Mouse (Mus musculus): ENCODE measurements around the gene Hras. TPM values are rescaled to one million over a fixed set of nuclear protein-coding genes. Genes with fewer than 3 reads are reported as not detected.
A peak's percentile ranks its signal among the peaks of the same experiment; 100 is the strongest.

The Hras gene
- total and polyA plus RNA-seq, 3 experiments, result 149 to 183 TPM; not detected in 1

- no peak overlapping the region for H3K4me3 ChIP-seq (ENCODE audit: control insufficient read depth in 1 of 2, insufficient read depth in 1 of 2, low read depth in 2 of 2, low read length in 2 of 2)
- H3K36me3 ChIP-seq (ENCODE audit: control insufficient read depth in 1 of 2, insufficient read depth in 2 of 2, low read length in 2 of 2), result peaks cover 0 to 19% of the 10 kb centered on the region in 2 experiments; a peak in 2 of 4 replicates
- TF ChIP-seq MYB (IDR thresholded peaks at IDR 0.05; ENCODE audit: low read depth, low read length) (no peak), KAT2A (conservative IDR thresholded peaks at IDR 0.05; ENCODE audit: low read depth, low read length) (no peak), NRF1 (IDR thresholded peaks at IDR 0.05; ENCODE audit: insufficient read depth, low read depth, low read length, poor library complexity, severe bottlenecking) (no peak), RAD21 (IDR thresholded peaks at IDR 0.05; ENCODE audit: low read depth, low read length) (no peak), UBTF (IDR thresholded peaks at IDR 0.05; ENCODE audit: borderline replicate concordance, insufficient read depth, low read depth, low read length) (no peak), USF1 (IDR thresholded peaks at IDR 0.05; ENCODE audit: low read depth, low read length) (no peak), SMC3 (IDR thresholded peaks at IDR 0.05; ENCODE audit: low read depth, low read length) (no peak), MEF2A (IDR thresholded peaks at IDR 0.05; ENCODE audit: extremely low read depth, insufficient replicate concordance, low read depth, low read length, poor library complexity, severe bottlenecking) (no peak), ELF1 (IDR thresholded peaks at IDR 0.05; ENCODE audit: low read depth, low read length) (no peak), ETS1 (IDR thresholded peaks at IDR 0.05; ENCODE audit: low read depth, low read length) (no peak), ZKSCAN1 (IDR thresholded peaks at IDR 0.05; ENCODE audit: low read depth, low read length) (no peak)
- peaks cover 10% of the 10 kb centered on the region for H3K79me2 ChIP-seq (ENCODE audit: control insufficient read depth, insufficient read depth, low read length, poor library complexity)
- H3K27ac ChIP-seq (ENCODE audit: control insufficient read depth, low read depth, low read length), result no peak overlapping the region
- no peak overlapping the region for H3K9ac ChIP-seq (ENCODE audit: control insufficient read depth, low read depth, low read length, poor library complexity, severe bottlenecking)
- DNase-seq (ENCODE audit: low read depth, low spot score), result no peak
- peaks cover 10 to 24% of the 10 kb centered on the region in 2 experiments for H3K4me1 ChIP-seq (ENCODE audit: control insufficient read depth in 1 of 2, insufficient read depth in 2 of 2, low read length in 2 of 2)
- no peaks in the 10 kb centered on the region for H3K9me3 ChIP-seq (replicated peaks; ENCODE audit: insufficient read depth, low read length)
- no peaks in the 10 kb centered on the region for H3K27me3 ChIP-seq (ENCODE audit: control insufficient read depth in 1 of 2, insufficient read depth in 2 of 2, low read length in 2 of 2)
Observed at GRCm38 (mm10) chr7:141169300-141169699, 24.5 kb downstream of the Hras start.

- H3K27ac ChIP-seq (ENCODE audit: control insufficient read depth, low read depth, low read length), result peak overlapping the region; percentile 54
- no peaks in the 10 kb centered on the region for H3K9me3 ChIP-seq (replicated peaks; ENCODE audit: insufficient read depth, low read length)
- DNase-seq (ENCODE audit: low read depth, low spot score), result peak; percentile 90
- H3K4me1 ChIP-seq (ENCODE audit: control insufficient read depth in 1 of 2, insufficient read depth in 2 of 2, low read length in 2 of 2), result peaks cover 8 to 21% of the 10 kb centered on the region in 2 experiments
- peak overlapping the region; percentile 74 to 88 for H3K4me3 ChIP-seq (ENCODE audit: control insufficient read depth in 1 of 2, insufficient read depth in 1 of 2, low read depth in 2 of 2, low read length in 2 of 2)
- H3K79me2 ChIP-seq (ENCODE audit: control insufficient read depth, insufficient read depth, low read length, poor library complexity), result peaks cover 10% of the 10 kb centered on the region
- peaks cover 0 to 18% of the 10 kb centered on the region in 2 experiments; a peak in 2 of 4 replicates for H3K36me3 ChIP-seq (ENCODE audit: control insufficient read depth in 1 of 2, insufficient read depth in 2 of 2, low read length in 2 of 2)
- no peaks in the 10 kb centered on the region for H3K27me3 ChIP-seq (ENCODE audit: control insufficient read depth in 1 of 2, insufficient read depth in 2 of 2, low read length in 2 of 2)
- peak overlapping the region; percentile 78 for H3K9ac ChIP-seq (ENCODE audit: control insufficient read depth, low read depth, low read length, poor library complexity, severe bottlenecking)
- no peak for TF ChIP-seq RAD21 (IDR thresholded peaks at IDR 0.05; ENCODE audit: low read depth, low read length)
- TF ChIP-seq CHD1 (IDR thresholded peaks at IDR 0.05; ENCODE audit: low read depth, low read length), result no peak
- no peak; the same call in 1 of the 2 replicates for TF ChIP-seq KAT2A (conservative IDR thresholded peaks at IDR 0.05; ENCODE audit: low read depth, low read length)
- TF ChIP-seq MAX (IDR thresholded peaks at IDR 0.05; ENCODE audit: low read length), result peak; percentile 30; the same call in 1 of the 2 replicates
- no peak for TF ChIP-seq TAL1 (IDR thresholded peaks at IDR 0.05; ENCODE audit: low read length)
- TF ChIP-seq ELF1 (IDR thresholded peaks at IDR 0.05; ENCODE audit: low read depth, low read length), result 0 out of 2 replicates have a peak, but pooled peaks have one; percentile 48
- 0 out of 2 replicates have a peak, but pooled peaks have one; percentile 27 for TF ChIP-seq MAZ (IDR thresholded peaks at IDR 0.05; ENCODE audit: low read depth, low read length)
- TF ChIP-seq MYC (IDR thresholded peaks at IDR 0.05; ENCODE audit: low read depth, low read length), result peak; percentile 71; the same call in 1 of the 2 replicates
- peak in 1 of 2 experiments; percentile 75; a peak in 2 of 4 replicates for TF ChIP-seq POLR2A (IDR thresholded peaks at IDR 0.05; ENCODE audit: control insufficient read depth in 1 of 2, insufficient read depth in 1 of 2, low read depth in 1 of 2, low read length in 2 of 2, poor library complexity in 1 of 2)
- peak; percentile 68 for TF ChIP-seq NELFE (IDR thresholded peaks at IDR 0.05; ENCODE audit: low read depth, low read length)
- no peak for TF ChIP-seq TBP (IDR thresholded peaks at IDR 0.05; ENCODE audit: low read depth, low read length)
- 0 out of 2 replicates have a peak, but pooled peaks have one; percentile 28 for TF ChIP-seq TCF12 (IDR thresholded peaks at IDR 0.05; ENCODE audit: low read depth, low read length)
- TF ChIP-seq SIN3A (IDR thresholded peaks at IDR 0.05; ENCODE audit: low read length), result peak; percentile 80
- TF ChIP-seq ETS1 (IDR thresholded peaks at IDR 0.05; ENCODE audit: low read depth, low read length), result 0 out of 2 replicates have a peak, but pooled peaks have one; percentile 35
- no peak for TF ChIP-seq E2F4 (IDR thresholded peaks at IDR 0.05; ENCODE audit: borderline replicate concordance, low read depth, low read length)
- TF ChIP-seq ZMIZ1 (IDR thresholded peaks at IDR 0.05; ENCODE audit: low read depth, low read length), result 0 out of 2 replicates have a peak, but pooled peaks have one; percentile 60
- TF ChIP-seq USF1 (IDR thresholded peaks at IDR 0.05; ENCODE audit: low read depth, low read length), result no peak
Observed at GRCm38 (mm10) chr7:141168518-141168953, 25.3 kb downstream of the Hras start.

All from MEL (cell line).